8 mouse cellular contexts compared by ENCODE assay signal in genomic region chr16:4552829-4553550, GRCm38 (mm10). TPM values are rescaled to one million over a fixed set of nuclear protein-coding genes. Genes with fewer than 3 reads are reported as not detected.
A peak's percentile ranks its signal among the peaks of the same experiment; 100 is the strongest.
DNase-seq lines count a peak whose midpoint lies in the region; ATAC-seq lines count a peak whose summit lies in the region.

No protein-coding gene starts in this region.

- no peak overlapping the region for H3K9ac ChIP-seq in midbrain, embryonic 14.5 days (replicated peaks; ENCODE audit: low read length)
- peak overlapping the region; percentile 30 for H3K9ac ChIP-seq in heart, embryonic 16.5 days (ENCODE audit: low read length)
- peak overlapping the region; percentile 63 for H3K9ac ChIP-seq in liver, embryonic 16.5 days (ENCODE audit: low read depth, low read length)

- no peak for ATAC-seq in midbrain, embryonic 14.5 days (ENCODE audit: low FRiP score, low TSS enrichment)
- ATAC-seq in heart, embryonic 16.5 days (replicated peaks; ENCODE audit: extremely low read depth, insufficient read depth, low FRiP score): no peak; the same call in 1 of the 2 replicates
- peak; percentile 85 for ATAC-seq in liver, embryonic 16.5 days (ENCODE audit: low read depth)

- WGBS in midbrain, embryonic 10.5 days: 63% methylated on average over 6 of the region's 6 CpGs
- WGBS in midbrain, embryonic 14.5 days: 75% methylated on average over 6 of the region's 6 CpGs
- 40% methylated on average over 6 of the region's 6 CpGs for WGBS in heart, embryonic 16.5 days
- WGBS in liver, embryonic 16.5 days (ENCODE audit: insufficient replicate concordance): 16% methylated on average over 6 of the region's 6 CpGs

- H3K36me3 ChIP-seq in midbrain, embryonic 10.5 days: peaks cover 68% of the 10 kb centered on the region
- peaks cover 14% of the 10 kb centered on the region for H3K36me3 ChIP-seq in midbrain, embryonic 14.5 days (ENCODE audit: control insufficient read depth, insufficient read depth, low read length)
- H3K36me3 ChIP-seq in heart, embryonic 16.5 days (ENCODE audit: control insufficient read depth, insufficient read depth): peaks cover 17% of the 10 kb centered on the region; the same call in 1 of the 2 replicates
- H3K36me3 ChIP-seq in liver, embryonic 16.5 days (ENCODE audit: control insufficient read depth, insufficient read depth): peaks cover 4% of the 10 kb centered on the region

- peak; percentile 34 for DNase-seq in midbrain, embryonic 10.5 days (ENCODE audit: low spot score)
- no peak for DNase-seq in midbrain, embryonic 14.5 days
- peak; percentile 57 for DNase-seq in embryo, embryonic 11.5 days (ENCODE audit: low read depth, low spot score)
- DNase-seq in cerebellum, postnatal 10 days: no peak
- no peak for DNase-seq in layer of hippocampus, adult 9-10 months (ENCODE audit: low spot score)
- DNase-seq in cerebellum, adult 9-10 months: no peak

- peak overlapping the region; percentile 72 for H3K27ac ChIP-seq in midbrain, embryonic 10.5 days (replicated peaks)
- no peak overlapping the region for H3K27ac ChIP-seq in midbrain, embryonic 14.5 days (replicated peaks; ENCODE audit: low read depth, low read length)
- no peak overlapping the region for H3K27ac ChIP-seq in heart, embryonic 16.5 days (ENCODE audit: low read length)
- H3K27ac ChIP-seq in liver, embryonic 16.5 days (ENCODE audit: low read length): peak overlapping the region; percentile 59

- H3K27me3 ChIP-seq in midbrain, embryonic 10.5 days (ENCODE audit: low read depth, poor library complexity, severe bottlenecking): no peaks in the 10 kb centered on the region
- no peaks in the 10 kb centered on the region for H3K27me3 ChIP-seq in midbrain, embryonic 14.5 days (ENCODE audit: control insufficient read depth, insufficient read depth, low read length)
- H3K27me3 ChIP-seq in heart, embryonic 16.5 days (ENCODE audit: control insufficient read depth, insufficient read depth, low read length): no peaks in the 10 kb centered on the region
- no peaks in the 10 kb centered on the region for H3K27me3 ChIP-seq in liver, embryonic 16.5 days (ENCODE audit: control insufficient read depth, insufficient read depth, low read depth, low read length)

- 0 out of 2 replicates have a peak, but pooled peaks cover 4% of the 10 kb centered on the region for H3K9me3 ChIP-seq in midbrain, embryonic 10.5 days (replicated peaks)
- no peaks in the 10 kb centered on the region for H3K9me3 ChIP-seq in midbrain, embryonic 14.5 days (ENCODE audit: control insufficient read depth, low read length)
- no peaks in the 10 kb centered on the region for H3K9me3 ChIP-seq in heart, embryonic 16.5 days (replicated peaks; ENCODE audit: control insufficient read depth, low read length)
- no peaks in the 10 kb centered on the region for H3K9me3 ChIP-seq in liver, embryonic 16.5 days (replicated peaks; ENCODE audit: control insufficient read depth, low read length)

- no peak overlapping the region for H3K4me2 ChIP-seq in midbrain, embryonic 14.5 days (ENCODE audit: low read length)
- H3K4me2 ChIP-seq in heart, embryonic 16.5 days (ENCODE audit: low read depth, low read length): no peak overlapping the region
- peak overlapping the region; percentile 77 for H3K4me2 ChIP-seq in liver, embryonic 16.5 days (ENCODE audit: low read depth, low read length)

- peaks cover 36% of the 10 kb centered on the region for H3K4me1 ChIP-seq in midbrain, embryonic 10.5 days
- peaks cover 9% of the 10 kb centered on the region for H3K4me1 ChIP-seq in midbrain, embryonic 14.5 days (ENCODE audit: control insufficient read depth, insufficient read depth, low read length)
- peaks cover 31% of the 10 kb centered on the region for H3K4me1 ChIP-seq in heart, embryonic 16.5 days (ENCODE audit: control insufficient read depth, insufficient read depth, low read length)
- peaks cover 66% of the 10 kb centered on the region for H3K4me1 ChIP-seq in liver, embryonic 16.5 days (ENCODE audit: control insufficient read depth, low read depth, low read length)

- H3K4me3 ChIP-seq in midbrain, embryonic 10.5 days: no peak overlapping the region
- no peak overlapping the region for H3K4me3 ChIP-seq in midbrain, embryonic 14.5 days (replicated peaks; ENCODE audit: low read depth, low read length)
- no peak overlapping the region for H3K4me3 ChIP-seq in heart, embryonic 16.5 days (ENCODE audit: low read length)
- H3K4me3 ChIP-seq in liver, embryonic 16.5 days (ENCODE audit: low read depth, low read length): peak overlapping the region; percentile 42

RNA-seq across cellular contexts. Expression of gene Tfap4, which starts 6.7 kb away (rescaled TPM):
- 28.0 and 32.6 TPM in 2 replicates for polyA plus RNA-seq in midbrain, embryonic 10.5 days (2016; fragmentation: Nextera tagmentation; extraction: Ambion mirVana)
- 7.2 and 8.9 TPM in 2 replicates for polyA plus RNA-seq in midbrain, embryonic 14.5 days (2014; fragmentation: Nextera tagmentation; extraction: Ambion mirVana)
- 5.6 and 8.1 TPM in 2 replicates for polyA plus RNA-seq in heart, embryonic 16.5 days (2015; fragmentation: Nextera tagmentation; extraction: Ambion mirVana)
- polyA plus RNA-seq in liver, embryonic 16.5 days (2015; fragmentation: Nextera tagmentation; extraction: Ambion mirVana): 4.7 and 4.8 TPM in 2 replicates

RNA-seq across cellular contexts. Expression of gene Srl, which starts 11.4 kb away (rescaled TPM):
- polyA plus RNA-seq in midbrain, embryonic 10.5 days (2016; fragmentation: Nextera tagmentation; extraction: Ambion mirVana): 21.0 and 22.1 TPM in 2 replicates
- 17.6 and 25.7 TPM in 2 replicates for polyA plus RNA-seq in midbrain, embryonic 14.5 days (2014; fragmentation: Nextera tagmentation; extraction: Ambion mirVana)
- 280 and 289 TPM in 2 replicates for polyA plus RNA-seq in heart, embryonic 16.5 days (2015; fragmentation: Nextera tagmentation; extraction: Ambion mirVana)
- 2.9 and 4.4 TPM in 2 replicates for polyA plus RNA-seq in liver, embryonic 16.5 days (2015; fragmentation: Nextera tagmentation; extraction: Ambion mirVana)

RNA-seq across cellular contexts. Expression of gene Glis2, which starts 41.5 kb away (rescaled TPM):
- 23.0 and 23.6 TPM in 2 replicates for polyA plus RNA-seq in midbrain, embryonic 10.5 days (2016; fragmentation: Nextera tagmentation; extraction: Ambion mirVana)
- 13.2 and 13.4 TPM in 2 replicates for polyA plus RNA-seq in midbrain, embryonic 14.5 days (2014; fragmentation: Nextera tagmentation; extraction: Ambion mirVana)
- 12.3 and 14.2 TPM in 2 replicates for polyA plus RNA-seq in heart, embryonic 16.5 days (2015; fragmentation: Nextera tagmentation; extraction: Ambion mirVana)
- 2.1 and 2.5 TPM in 2 replicates for polyA plus RNA-seq in liver, embryonic 16.5 days (2015; fragmentation: Nextera tagmentation; extraction: Ambion mirVana)

Comparison
In these comparisons a context has a peak if more than half of its experiments do, and no peak if none do; other contexts are left out.
1. DNase-seq: peak in midbrain, embryonic 10.5 days (single experiment) and embryo, embryonic 11.5 days (single experiment); none in midbrain, embryonic 14.5 days (single experiment), cerebellum, postnatal 10 days (0 of 2), layer of hippocampus, adult 9-10 months (single experiment) and cerebellum, adult 9-10 months (single experiment).
2. H3K27ac ChIP-seq: peak in midbrain, embryonic 10.5 days (single experiment) and liver, embryonic 16.5 days (single experiment); none in midbrain, embryonic 14.5 days (single experiment) and heart, embryonic 16.5 days (single experiment).
3. RNA of gene Srl, which starts 11.4 kb away (polyA plus RNA-seq): 280 to 289 TPM in heart, embryonic 16.5 days; 17.6 to 25.7 TPM in midbrain, embryonic 14.5 days, 21.0 to 22.1 TPM in midbrain, embryonic 10.5 days and 2.9 to 4.4 TPM in liver, embryonic 16.5 days; every median in the first group is over 10 times any median in the second.